Mouse (Mus musculus) right cerebral cortex, postnatal 36 days (tissue): ENCODE measurements around the gene Gpr107.
A peak's percentile ranks its signal among the peaks of the same experiment; 100 is the strongest.

Experiments used
- DNase-seq, 2 experiments: peaks; one replicate each; pipeline ENCODE4 v3.0.0; 2022; ENCODE audit warnings: low spot score in 2 of 2, mixed read lengths in 1 of 2

Gene Gpr107

GRCm38 (mm10) chr2:31245491-31246141, 93.5 kb downstream of the Gpr107 start, which contains the start of gene Ncs1:
Gene Ncs1 (plus strand): TSS chr2:31245823.
- peak; percentile 84 to 86 for DNase-seq

- peak; percentile 57 to 61 for DNase-seq
Observed at GRCm38 (mm10) chr2:31246251-31246971, 94.3 kb downstream of the Gpr107 start.

- no peak for DNase-seq
Observed at GRCm38 (mm10) chr2:31248856-31249255, 96.7 kb downstream of the Gpr107 start.

- no peak for DNase-seq
Observed at GRCm38 (mm10) chr2:31252167-31252566, 100.1 kb downstream of the Gpr107 start.

GRCm38 (mm10) chr2:31253463-31253862, 101.3 kb downstream of the Gpr107 start:
- DNase-seq: no peak

DNA sequence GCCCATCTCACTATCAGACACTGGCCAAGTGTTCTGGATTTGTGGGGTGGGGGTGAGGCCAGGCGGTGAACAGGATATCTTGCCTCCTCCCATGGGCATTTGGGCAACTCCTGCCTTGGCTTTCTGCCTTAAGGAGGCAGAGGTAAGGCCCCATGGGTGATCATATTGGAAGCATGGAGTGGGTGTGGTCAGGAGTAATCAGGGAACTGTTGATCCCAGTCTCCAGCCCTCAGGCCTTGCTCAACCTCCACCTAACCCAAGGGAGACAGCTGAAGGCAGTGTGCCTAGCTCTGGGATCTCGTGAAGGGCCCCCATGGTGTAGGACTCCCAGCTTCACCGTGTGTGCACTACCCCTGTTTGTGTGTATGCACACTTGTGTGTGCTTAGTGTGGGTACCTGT, 102.7 kb downstream of the Gpr107 start:
- no peak for DNase-seq

- DNase-seq: peak; percentile 72
Observed at GRCm38 (mm10) chr2:31255952-31256938, 104.1 kb downstream of the Gpr107 start.

DNA sequence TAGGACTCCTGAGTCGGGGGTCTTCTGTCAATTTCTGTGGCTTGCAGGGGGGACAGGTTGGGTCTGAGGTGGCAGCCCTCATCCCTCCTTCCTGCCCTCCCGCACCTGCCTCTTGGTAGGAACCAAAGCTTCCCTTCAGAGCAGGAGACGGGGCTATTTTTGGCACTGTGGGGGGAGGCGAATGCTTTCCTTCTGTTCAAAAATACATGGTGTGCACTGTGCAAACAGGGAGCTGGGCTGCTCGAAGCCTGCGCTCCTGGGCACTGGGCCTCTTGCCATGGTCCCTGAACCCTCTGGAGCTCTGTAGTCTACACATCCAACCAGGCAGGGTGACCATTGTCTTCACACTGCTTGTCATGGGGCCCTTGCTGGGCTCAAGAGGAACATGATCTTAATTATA, 105.0 kb downstream of the Gpr107 start:
- DNase-seq: peak; percentile 66 to 80

- DNase-seq: peak; percentile 77 to 85
Observed at GRCm38 (mm10) chr2:31258609-31259366, 106.7 kb downstream of the Gpr107 start.

DNA sequence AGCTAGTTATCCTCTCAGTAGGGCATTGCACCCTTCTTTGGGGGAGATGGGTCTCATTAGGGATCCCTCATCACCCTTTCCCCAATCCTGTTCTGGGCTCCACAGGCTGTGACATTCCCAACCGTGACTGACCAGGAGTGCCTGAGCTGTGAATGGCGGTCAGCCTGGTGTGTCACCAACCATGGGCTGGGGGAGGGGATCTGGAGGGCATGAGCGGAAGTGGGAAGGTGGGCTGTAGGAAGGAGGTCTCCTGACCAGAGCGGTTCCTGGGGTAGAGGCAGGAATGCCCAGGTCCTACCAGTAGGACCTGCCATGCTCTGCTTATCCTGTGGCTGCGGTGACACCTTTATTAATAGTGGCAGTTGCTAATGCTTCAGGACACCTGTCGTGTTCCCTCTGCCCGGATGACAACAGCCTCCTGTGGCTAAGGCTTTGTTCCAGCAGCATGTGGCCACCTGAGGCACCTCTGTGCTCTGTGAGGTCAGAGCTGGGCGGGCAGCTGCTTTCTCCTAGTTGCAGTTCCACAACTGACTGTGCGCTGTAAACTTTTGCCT, 107.3 kb downstream of the Gpr107 start:
- DNase-seq: no peak

DNA sequence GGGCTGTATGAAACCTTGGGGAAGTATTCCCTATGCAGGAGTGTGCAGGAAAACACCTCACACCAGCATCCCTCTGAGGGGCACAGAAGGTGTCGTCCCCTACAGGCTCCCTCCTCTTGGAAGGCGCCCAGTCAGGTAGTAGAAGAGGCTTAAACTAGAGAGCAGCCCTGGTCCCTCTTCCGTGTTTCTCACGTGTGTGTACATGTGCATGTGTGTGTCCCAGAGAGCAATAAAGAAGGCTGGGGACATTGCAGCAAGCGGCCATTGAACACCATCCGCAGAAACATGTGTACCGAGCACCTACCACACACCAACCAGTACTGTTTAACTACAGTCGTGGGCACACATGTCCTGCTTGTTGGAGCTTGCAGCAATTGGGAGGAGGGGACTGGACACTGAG, 108.4 kb downstream of the Gpr107 start:
- no peak for DNase-seq

GRCm38 (mm10) chr2:31263039-31263461, 110.9 kb downstream of the Gpr107 start:
- peak in 1 of 2 experiments; percentile 37 for DNase-seq

DNA sequence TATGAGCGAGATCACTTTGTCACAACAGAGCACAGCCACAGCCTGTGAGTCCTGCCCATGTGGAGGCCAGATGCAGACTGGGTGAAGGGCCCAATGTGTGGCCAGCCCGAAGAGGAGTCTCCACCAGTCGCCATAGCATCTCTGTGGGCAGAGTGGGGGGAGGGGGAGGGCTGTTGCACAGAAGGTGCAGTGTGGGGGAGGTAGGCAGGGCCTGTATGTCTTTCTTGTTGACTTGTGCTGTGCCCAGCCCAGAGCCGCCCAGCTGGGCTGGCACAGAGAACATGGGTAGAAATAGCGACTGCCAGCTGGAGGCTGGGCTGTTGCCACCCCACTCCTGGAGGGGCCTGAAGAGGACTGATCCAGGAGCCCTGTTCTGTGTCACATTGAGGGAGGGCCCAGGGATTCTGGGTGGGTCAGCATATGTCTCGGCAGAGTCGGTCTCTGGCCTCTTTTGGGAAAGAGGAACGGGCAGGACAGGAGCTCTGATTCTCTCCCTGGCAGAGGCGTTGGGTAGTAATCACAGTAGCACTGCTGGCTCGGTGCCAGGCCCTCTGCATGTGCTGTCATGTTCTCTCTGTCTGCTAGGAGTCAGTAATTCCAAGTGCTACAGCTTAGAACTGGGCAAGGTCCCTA, 111.7 kb downstream of the Gpr107 start:
- DNase-seq: peak; percentile 76 to 86

DNA sequence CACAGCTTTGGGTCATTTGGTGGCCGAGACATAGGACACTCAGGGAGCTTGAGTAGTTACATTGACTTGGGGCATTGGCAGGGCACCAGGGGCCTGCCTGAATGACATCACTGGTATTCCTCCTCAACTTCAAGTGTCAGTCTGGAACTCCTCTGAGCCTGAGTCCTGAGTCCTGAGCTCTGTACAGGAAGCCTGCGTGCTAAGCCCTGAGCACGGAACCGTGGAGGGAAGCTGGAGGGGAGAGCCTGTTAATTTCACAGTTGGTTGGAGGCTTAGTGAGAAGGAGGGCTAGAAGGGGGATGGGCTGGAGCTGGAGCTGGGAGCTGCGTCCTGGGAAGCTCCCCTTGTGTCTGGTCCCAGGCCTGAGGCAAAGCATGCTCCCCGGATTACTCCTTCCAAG, 115.3 kb downstream of the Gpr107 start:
- no peak for DNase-seq
